Comparison of ENCODE assay signal across 9 mouse cellular contexts in the genomic region with DNA sequence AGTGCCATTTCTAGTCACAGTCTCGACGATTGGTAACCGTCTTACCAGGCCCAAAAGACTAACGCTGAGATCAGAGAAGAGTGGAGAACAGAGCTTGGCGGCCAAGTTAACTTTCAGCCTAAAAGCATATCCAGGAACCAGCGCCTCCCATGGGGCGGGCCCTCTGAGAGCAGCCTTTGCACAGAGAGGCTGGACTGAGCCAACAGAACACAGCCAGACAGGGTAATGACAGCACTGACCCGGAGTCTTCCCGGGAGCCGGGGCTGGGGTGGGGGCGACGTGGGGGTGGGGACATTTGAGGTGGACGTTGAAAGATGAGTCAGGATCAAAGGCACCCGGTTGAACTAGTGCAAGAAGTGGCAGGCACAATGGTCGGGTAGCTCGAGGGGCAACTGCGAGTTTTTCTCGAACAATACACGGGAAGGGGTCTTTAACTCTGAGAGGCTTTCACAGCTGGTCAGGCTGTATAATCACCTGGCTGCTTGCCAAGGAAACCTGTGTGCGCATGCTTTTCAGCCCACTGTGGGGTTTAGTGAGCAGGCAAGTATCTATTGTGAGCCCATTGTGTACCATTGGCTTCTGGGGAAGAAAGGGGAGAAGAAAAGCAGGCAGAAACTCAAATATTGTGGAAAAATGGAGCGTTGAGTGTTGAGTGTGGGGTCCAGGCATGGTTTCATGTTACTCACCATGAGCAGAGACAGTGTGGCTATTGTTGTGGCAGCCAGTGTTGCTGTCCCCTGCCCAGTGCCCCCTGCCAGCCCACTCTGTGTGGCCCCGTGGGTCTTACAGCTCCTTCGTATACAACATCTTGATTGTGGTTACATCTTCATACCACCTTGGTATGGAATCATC. TPM values are rescaled to one million over a fixed set of nuclear protein-coding genes. Genes with fewer than 3 reads are reported as not detected.
A peak's percentile ranks its signal among the peaks of the same experiment; 100 is the strongest.
DNase-seq lines count a peak whose midpoint lies in the region; ATAC-seq and TF ChIP-seq lines count a peak whose summit lies in the region.
"Had no signal": no experiment of that assay in that cellular context is flagged by ENCODE, and none has a peak within 500 bp of the region (broad histone marks: within the 10 kb centered on the region; RNA-seq: fewer than 3 reads in every experiment).

No protein-coding gene starts in this region.

- WGBS in forebrain, embryonic 12.5 days = 15% methylated on average over 23 of the region's 23 CpGs
- WGBS in hindbrain, embryonic 12.5 days = 21% methylated on average over 23 of the region's 23 CpGs
- WGBS in limb, embryonic 14.5 days = 27% methylated on average over 23 of the region's 23 CpGs
- WGBS in stomach, postnatal 0 days = 32% methylated on average over 23 of the region's 23 CpGs

- 0 out of 2 replicates have a peak, but pooled peaks cover 8% of the 10 kb centered on the region for H3K27me3 ChIP-seq in forebrain, embryonic 12.5 days
- H3K27me3 ChIP-seq in hindbrain, embryonic 12.5 days = no peaks in the 10 kb centered on the region
- no peaks in the 10 kb centered on the region for H3K27me3 ChIP-seq in limb, embryonic 14.5 days (ENCODE audit: control insufficient read depth, insufficient read depth, low read length)
- no peaks in the 10 kb centered on the region for H3K27me3 ChIP-seq in stomach, postnatal 0 days (ENCODE audit: control insufficient read depth, insufficient read depth, low read length)
- H3K27me3 ChIP-seq: liver, embryonic 13.5 days had no signal

- no peak for TF ChIP-seq EP300 in stomach, postnatal 0 days (optimal IDR thresholded peaks at IDR 0.05)

- H3K4me2 ChIP-seq in forebrain, embryonic 12.5 days = peak overlapping the region; percentile 42
- H3K4me2 ChIP-seq in hindbrain, embryonic 12.5 days (replicated peaks) = peak overlapping the region; percentile 41
- H3K4me2 ChIP-seq in limb, embryonic 14.5 days (replicated peaks; ENCODE audit: low read depth, low read length, severe bottlenecking) = peak overlapping the region; percentile 26
- peak overlapping the region; percentile 21; the same call in 1 of the 2 replicates for H3K4me2 ChIP-seq in stomach, postnatal 0 days (replicated peaks; ENCODE audit: low read depth)
- H3K4me2 ChIP-seq: liver, embryonic 13.5 days had no signal

- peak; percentile 93 for ATAC-seq in forebrain, embryonic 12.5 days (ENCODE audit: low FRiP score)
- ATAC-seq in hindbrain, embryonic 12.5 days (ENCODE audit: low FRiP score) = peak; percentile 96
- ATAC-seq in limb, embryonic 14.5 days (ENCODE audit: low FRiP score, low read depth) = peak; percentile 74; the same call in 1 of the 2 replicates
- ATAC-seq in stomach, postnatal 0 days (ENCODE audit: low FRiP score, low TSS enrichment) = peak; percentile 21; the same call in 1 of the 2 replicates

- TF ChIP-seq POLR2A in limb, embryonic 14.5 days (IDR thresholded peaks at IDR 0.05; ENCODE audit: borderline replicate concordance, extremely low read depth, insufficient read depth, insufficient read length) = no peak

- H3K4me1 ChIP-seq in forebrain, embryonic 12.5 days = peaks cover 16% of the 10 kb centered on the region
- H3K4me1 ChIP-seq in hindbrain, embryonic 12.5 days = peaks cover 20% of the 10 kb centered on the region
- peaks cover 19% of the 10 kb centered on the region for H3K4me1 ChIP-seq in limb, embryonic 14.5 days (ENCODE audit: control insufficient read depth, insufficient read depth, low read length)
- H3K4me1 ChIP-seq in stomach, postnatal 0 days (replicated peaks; ENCODE audit: control insufficient read depth, insufficient read depth) = no peaks in the 10 kb centered on the region
- H3K4me1 ChIP-seq: liver, embryonic 13.5 days had no signal

- no peak for TF ChIP-seq CTCF in stomach, postnatal 0 days (IDR thresholded peaks at IDR 0.05; ENCODE audit: low read depth)

- H3K4me3 ChIP-seq in forebrain, embryonic 12.5 days (replicated peaks) = no peak overlapping the region; the same call in 1 of the 2 replicates
- no peak overlapping the region for H3K4me3 ChIP-seq in hindbrain, embryonic 12.5 days
- H3K4me3 ChIP-seq in limb, embryonic 14.5 days (replicated peaks; ENCODE audit: low read length) = no peak overlapping the region
- no peak overlapping the region for H3K4me3 ChIP-seq in stomach, postnatal 0 days (ENCODE audit: low read depth, low read length)
- H3K4me3 ChIP-seq: liver, embryonic 13.5 days had no signal

- H3K9me3 ChIP-seq in forebrain, embryonic 12.5 days = no peaks in the 10 kb centered on the region
- no peaks in the 10 kb centered on the region for H3K9me3 ChIP-seq in hindbrain, embryonic 12.5 days (replicated peaks)
- no peaks in the 10 kb centered on the region for H3K9me3 ChIP-seq in limb, embryonic 14.5 days (ENCODE audit: control insufficient read depth, low read length)
- no peaks in the 10 kb centered on the region for H3K9me3 ChIP-seq in stomach, postnatal 0 days (ENCODE audit: control insufficient read depth, low read length)
- H3K9me3 ChIP-seq: liver, embryonic 13.5 days had no signal

- DNase-seq in adrenal gland, postnatal 10 days = peak; percentile 58
- no peak for DNase-seq in adrenal gland, adult 8-10 months
- peak; percentile 78 for DNase-seq in limb, embryonic 14.5 days (ENCODE audit: low spot score)
- DNase-seq in stomach, postnatal 0 days (ENCODE audit: low spot score) = peak; percentile 34
- no peak for DNase-seq in thymus, adult 18-20 months
- no peak for DNase-seq in left cerebral cortex, postnatal 14 days (ENCODE audit: low spot score in 2 of 2)
- DNase-seq: liver, embryonic 13.5 days had no signal

- H3K27ac ChIP-seq in forebrain, embryonic 12.5 days = peak overlapping the region; percentile 82
- H3K27ac ChIP-seq in hindbrain, embryonic 12.5 days = peak overlapping the region; percentile 85
- 0 out of 2 replicates have a peak overlapping the region, but pooled peaks have one; percentile 43 for H3K27ac ChIP-seq in limb, embryonic 14.5 days (replicated peaks; ENCODE audit: low read depth, low read length)
- no peak overlapping the region for H3K27ac ChIP-seq in stomach, postnatal 0 days (replicated peaks)
- H3K27ac ChIP-seq: liver, embryonic 13.5 days had no signal

- no peaks in the 10 kb centered on the region for H3K36me3 ChIP-seq in forebrain, embryonic 12.5 days (replicated peaks)
- no peaks in the 10 kb centered on the region for H3K36me3 ChIP-seq in hindbrain, embryonic 12.5 days
- no peaks in the 10 kb centered on the region for H3K36me3 ChIP-seq in limb, embryonic 14.5 days (ENCODE audit: control insufficient read depth, insufficient read depth, low read length)
- no peaks in the 10 kb centered on the region for H3K36me3 ChIP-seq in stomach, postnatal 0 days (ENCODE audit: control insufficient read depth, insufficient read depth, low read length)
- H3K36me3 ChIP-seq: liver, embryonic 13.5 days had no signal

- H3K9ac ChIP-seq in forebrain, embryonic 12.5 days = no peak overlapping the region
- no peak overlapping the region for H3K9ac ChIP-seq in hindbrain, embryonic 12.5 days
- no peak overlapping the region for H3K9ac ChIP-seq in limb, embryonic 14.5 days (ENCODE audit: low read depth, low read length, severe bottlenecking)
- no peak overlapping the region for H3K9ac ChIP-seq in stomach, postnatal 0 days (ENCODE audit: low read length)
- H3K9ac ChIP-seq: liver, embryonic 13.5 days had no signal

- intact Hi-C loops in left cerebral cortex, postnatal 14 days (cut with DNase I) = no loop called here

RNA-seq across cellular contexts. Expression of a gene that starts 13.9 kb away (rescaled TPM):
- 1 to 10 TPM; 2.0 to 2.8 TPM for total RNA-seq in adrenal gland, postnatal 10 days (2021)
- under 1 TPM; 0.78 to 0.96 (median 0.84) TPM for total RNA-seq in adrenal gland, adult 8-10 months (2022)
- 1.8 and 2.1 TPM in 2 replicates for polyA plus RNA-seq in forebrain, embryonic 12.5 days (2016; fragmentation: Nextera tagmentation; extraction: Ambion mirVana)
- polyA plus RNA-seq in hindbrain, embryonic 12.5 days (2016; fragmentation: Nextera tagmentation; extraction: Ambion mirVana) = 3.7 and 4.1 TPM in 2 replicates
- 1.7 and 2.3 TPM in 2 replicates for polyA plus RNA-seq in limb, embryonic 14.5 days (2012; rRNA removed)
- polyA plus RNA-seq in limb, embryonic 14.5 days (2014; fragmentation: Nextera tagmentation; extraction: Ambion mirVana) = 2.1 and 2.9 TPM in 2 replicates
- polyA plus RNA-seq in stomach, postnatal 0 days (2015; fragmentation: Nextera tagmentation; extraction: Ambion mirVana) = 0.87 and 1.0 TPM in 2 replicates
- 1 to 10 TPM; 3.5 to 3.7 TPM for total RNA-seq in left cerebral cortex, postnatal 14 days (2021)

Comparison
In these comparisons a context has a peak if more than half of its experiments do, and no peak if none do; other contexts are left out.
1. DNase-seq: peak in adrenal gland, postnatal 10 days (single experiment), limb, embryonic 14.5 days (single experiment) and stomach, postnatal 0 days (single experiment); none in adrenal gland, adult 8-10 months (single experiment), thymus, adult 18-20 months (0 of 2) and left cerebral cortex, postnatal 14 days (0 of 2).
2. ATAC-seq: peak in every context shown above with its lines; median percentile 96 in hindbrain, embryonic 12.5 days; 93 in forebrain, embryonic 12.5 days; 74 in limb, embryonic 14.5 days; 21 in stomach, postnatal 0 days.
3. Peak in every context shown above with its lines, with median percentiles within 50 percentile points of each other: H3K4me2 ChIP-seq.